Mouse (Mus musculus): Measurements from ENCODE around the gene Coro2b. TPM values are rescaled to one million over a fixed set of nuclear protein-coding genes. Genes with fewer than 3 reads are reported as not detected.
"Not testable (repeated sequence)": the region's sequence is repeated elsewhere in the genome, so short reads cannot be mapped to it uniquely, and the experiment has no call there.

Coro2b gene
- total RNA-seq, 4 experiments from 2014 or later, result 201 to 245 (median 216) TPM

GRCm38 (mm10) chr9:62474206-62474605, 62.6 kb downstream of the Coro2b start:
- no peak for DNase-seq (ENCODE audit: low spot score in 2 of 2)

DNA sequence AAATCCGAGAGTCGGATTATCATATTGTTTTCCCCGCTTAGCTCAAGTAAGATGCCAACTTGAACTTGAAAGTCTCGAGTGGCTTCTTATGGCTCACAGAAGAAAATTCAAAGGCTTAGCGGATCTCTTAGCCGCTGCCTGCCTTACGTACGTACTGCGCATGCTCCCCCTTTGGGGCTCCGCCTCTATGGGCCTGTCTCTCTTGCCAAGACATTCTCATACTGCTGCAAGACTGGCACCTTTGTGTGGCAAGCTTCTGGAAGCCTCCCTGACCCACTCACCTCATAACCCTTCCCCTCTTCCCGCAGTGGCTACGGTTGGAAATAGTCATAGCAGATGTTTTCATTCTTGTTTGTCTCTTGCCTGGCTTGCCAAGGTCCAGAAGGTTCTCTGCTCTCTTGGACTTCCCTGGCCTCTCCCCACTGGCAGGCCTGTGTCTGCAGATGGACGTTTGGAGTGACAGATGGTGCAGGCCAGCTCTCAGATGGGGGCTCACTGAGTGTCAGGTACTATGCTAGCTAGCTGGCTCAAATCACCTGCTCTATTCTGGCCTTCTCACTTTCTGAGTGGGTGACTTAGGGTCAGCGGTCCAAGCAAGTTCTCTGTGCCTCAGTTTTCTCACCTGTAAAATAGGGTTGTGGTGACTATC, 65.2 kb downstream of the Coro2b start:
- no peak for DNase-seq (ENCODE audit: low spot score in 2 of 2)

DNA sequence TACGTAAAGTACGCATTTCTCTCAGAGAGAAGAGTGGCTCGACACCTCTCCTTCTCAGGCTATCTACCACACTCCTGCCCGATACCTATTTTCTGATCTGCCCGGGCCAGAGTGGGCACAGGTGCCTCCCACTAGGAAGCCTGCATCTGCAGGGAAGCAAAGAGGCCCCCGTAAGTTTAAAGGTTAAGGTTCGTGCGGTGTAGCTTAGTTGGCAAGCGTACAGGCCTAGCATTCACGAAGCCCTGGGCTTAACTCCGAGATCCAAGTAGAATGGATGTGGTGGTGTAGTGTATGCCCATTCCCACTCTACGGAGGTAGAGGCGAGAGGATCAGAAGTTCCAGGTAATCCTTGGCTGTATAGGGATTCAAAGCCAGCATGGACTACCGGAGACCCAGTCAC, 65.8 kb downstream of the Coro2b start:
- no peak for DNase-seq (ENCODE audit: low spot score in 2 of 2)

DNA sequence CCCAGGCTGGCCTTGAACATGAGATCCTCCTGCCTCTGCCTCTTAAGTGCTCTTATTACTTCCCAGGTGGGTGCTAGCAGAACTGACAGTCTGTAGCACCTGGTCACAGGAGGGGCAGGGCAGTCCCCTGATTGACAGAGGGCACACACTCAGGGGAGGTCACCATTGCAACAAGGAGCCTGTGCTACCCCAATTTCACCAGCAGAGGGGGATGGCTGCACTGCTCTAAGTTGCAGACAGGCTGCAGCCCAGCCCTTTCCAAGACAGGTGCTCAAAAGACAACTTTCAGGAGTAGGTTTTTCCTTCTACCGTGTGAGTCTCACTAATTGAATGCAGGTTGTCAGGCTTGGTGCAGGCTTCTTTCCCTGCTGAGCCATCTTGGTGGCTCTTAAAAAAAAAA, 66.4 kb downstream of the Coro2b start:
- peak; percentile 74 to 84 for DNase-seq (ENCODE audit: low spot score in 2 of 2)

- DNase-seq (ENCODE audit: low spot score in 2 of 2), result no peak
Observed at GRCm38 (mm10) chr9:62469696-62470095, 67.1 kb downstream of the Coro2b start.

DNA sequence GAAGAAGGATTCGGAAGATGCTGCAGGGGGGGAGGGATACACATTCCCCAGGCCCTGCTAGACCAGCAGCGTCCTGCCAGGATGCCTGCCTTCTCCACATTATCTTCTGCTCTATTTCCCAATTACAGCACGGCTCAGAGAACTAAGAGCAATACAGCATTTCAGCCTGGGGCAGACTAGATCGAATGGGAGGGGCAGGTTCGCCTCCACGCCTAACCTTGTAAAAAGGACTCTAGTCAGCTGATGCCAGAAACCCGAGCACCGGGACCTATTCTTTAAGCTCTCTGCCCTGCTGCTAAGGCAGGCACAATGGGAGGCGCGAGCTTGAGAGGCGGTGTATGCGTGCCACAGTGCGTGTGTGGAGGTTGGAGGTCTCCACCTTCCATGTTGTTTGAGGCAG, 67.7 kb downstream of the Coro2b start:
- peak in 1 of 2 experiments; percentile 65 for DNase-seq (ENCODE audit: low spot score in 2 of 2)

DNA sequence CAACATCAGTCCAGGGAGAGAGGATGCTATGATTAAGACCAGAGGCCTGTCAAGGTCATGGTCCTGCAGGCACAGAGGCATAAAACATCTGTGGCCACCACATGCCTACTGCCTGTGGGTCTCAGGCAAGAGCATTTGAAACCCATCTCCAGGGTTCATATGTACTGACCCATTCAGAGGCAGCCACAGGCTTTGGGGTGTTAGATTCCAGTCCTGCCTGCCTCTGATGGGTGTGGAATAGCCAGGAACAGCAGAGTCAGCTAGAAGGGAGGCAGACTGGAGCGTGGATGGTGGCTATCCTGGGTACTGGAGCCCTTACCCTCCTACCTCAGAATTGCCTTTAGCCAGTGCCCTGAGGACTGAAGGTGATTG, 69.4 kb downstream of the Coro2b start:
- no peak for DNase-seq (ENCODE audit: low spot score in 2 of 2)

- DNase-seq (ENCODE audit: low spot score in 2 of 2), result no peak
Observed at GRCm38 (mm10) chr9:62466742-62467412, 70.0 kb downstream of the Coro2b start.

- no peak for DNase-seq (ENCODE audit: low spot score in 2 of 2)
Observed at GRCm38 (mm10) chr9:62466053-62466452, 70.8 kb downstream of the Coro2b start.

GRCm38 (mm10) chr9:62464727-62465126, 72.1 kb downstream of the Coro2b start:
- DNase-seq (ENCODE audit: low spot score in 2 of 2), result no peak

DNA sequence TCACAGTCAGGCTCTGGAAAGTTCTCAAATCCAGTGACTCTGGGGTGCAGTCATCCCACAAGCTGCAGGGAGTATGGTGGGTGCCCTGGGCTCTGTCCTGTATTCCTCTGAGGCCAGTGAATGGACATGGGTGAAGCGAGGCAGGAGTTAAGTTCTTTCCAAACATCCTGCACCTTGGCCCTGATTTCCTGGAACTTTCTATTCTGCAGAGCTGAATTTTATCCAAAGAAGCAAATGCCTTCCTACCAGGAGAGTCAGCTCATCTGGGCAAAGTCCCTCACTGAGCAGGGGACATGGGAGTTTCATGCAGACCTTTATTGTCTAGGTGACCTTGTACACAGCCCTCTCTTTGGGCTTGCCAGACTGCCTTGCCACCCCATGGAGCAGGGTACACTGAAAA, 75.1 kb downstream of the Coro2b start:
- DNase-seq (ENCODE audit: low spot score in 2 of 2), result no peak

DNA sequence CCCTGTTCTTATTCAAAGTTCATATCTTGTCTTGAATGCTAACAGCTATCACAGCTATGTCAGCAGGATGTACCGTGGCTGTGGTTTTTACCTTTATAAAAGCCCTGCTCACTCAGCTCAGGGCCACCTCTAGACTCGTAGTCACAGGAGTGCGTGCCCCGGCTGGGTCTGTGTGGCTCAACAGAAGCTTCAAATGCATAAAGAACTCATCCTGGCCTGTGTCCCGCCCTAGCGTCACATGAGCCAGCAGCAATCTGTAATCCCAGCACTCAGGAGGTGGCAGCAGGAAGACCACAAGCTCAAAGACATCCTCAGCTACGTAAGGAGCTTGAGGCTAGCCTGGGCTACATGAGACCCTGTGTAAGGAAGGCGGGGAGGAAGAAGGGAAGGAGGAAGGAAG, 75.7 kb downstream of the Coro2b start:
- DNase-seq (ENCODE audit: low spot score in 2 of 2), result no peak

DNA sequence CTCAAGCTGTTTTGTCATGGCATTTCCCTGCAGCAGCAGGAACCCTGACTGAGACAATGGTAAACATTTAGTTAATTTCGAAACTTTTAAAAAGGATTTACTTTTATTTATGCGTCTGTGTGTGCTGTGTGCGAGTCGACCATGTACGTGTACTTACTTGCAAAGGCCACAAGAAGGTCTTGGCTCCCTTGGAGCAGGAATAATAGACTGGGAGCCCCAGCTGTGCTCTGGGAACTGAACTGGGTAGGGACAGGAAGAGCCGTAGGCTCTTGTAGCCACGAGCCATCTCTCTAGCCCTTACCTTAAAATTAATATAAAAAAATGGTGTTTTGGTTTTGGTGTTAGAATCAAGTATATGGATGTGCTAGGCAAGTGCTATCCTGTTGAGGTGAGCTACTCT, 76.8 kb downstream of the Coro2b start:
- no peak for DNase-seq (ENCODE audit: low spot score in 2 of 2)

GRCm38 (mm10) chr9:62458457-62458856, 78.4 kb downstream of the Coro2b start:
- DNase-seq (ENCODE audit: low spot score in 2 of 2), result no peak

DNA sequence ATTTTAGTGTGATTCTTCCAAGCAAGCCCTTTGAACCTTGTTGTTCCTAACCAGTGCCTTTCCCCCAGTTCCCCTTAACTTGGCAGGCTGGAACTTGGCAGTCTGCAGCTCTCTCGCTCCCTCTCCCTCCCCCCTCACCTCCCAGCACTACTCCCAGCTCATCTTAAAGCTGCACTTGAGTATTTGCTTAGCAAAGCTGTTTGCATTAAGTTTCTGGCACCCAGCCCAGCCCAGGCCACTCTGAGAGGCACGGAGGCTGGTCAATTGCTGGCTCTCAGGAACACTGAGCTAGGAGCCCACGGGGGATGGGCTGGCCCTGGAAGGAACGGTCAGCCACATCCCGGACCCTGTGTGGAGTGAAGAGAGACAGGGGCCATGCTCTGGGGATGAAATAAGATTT, 80.8 kb downstream of the Coro2b start:
- no peak for DNase-seq (ENCODE audit: low spot score in 2 of 2)

GRCm38 (mm10) chr9:62455210-62455969, 81.5 kb downstream of the Coro2b start:
- no peak for DNase-seq (ENCODE audit: low spot score in 2 of 2)

DNA sequence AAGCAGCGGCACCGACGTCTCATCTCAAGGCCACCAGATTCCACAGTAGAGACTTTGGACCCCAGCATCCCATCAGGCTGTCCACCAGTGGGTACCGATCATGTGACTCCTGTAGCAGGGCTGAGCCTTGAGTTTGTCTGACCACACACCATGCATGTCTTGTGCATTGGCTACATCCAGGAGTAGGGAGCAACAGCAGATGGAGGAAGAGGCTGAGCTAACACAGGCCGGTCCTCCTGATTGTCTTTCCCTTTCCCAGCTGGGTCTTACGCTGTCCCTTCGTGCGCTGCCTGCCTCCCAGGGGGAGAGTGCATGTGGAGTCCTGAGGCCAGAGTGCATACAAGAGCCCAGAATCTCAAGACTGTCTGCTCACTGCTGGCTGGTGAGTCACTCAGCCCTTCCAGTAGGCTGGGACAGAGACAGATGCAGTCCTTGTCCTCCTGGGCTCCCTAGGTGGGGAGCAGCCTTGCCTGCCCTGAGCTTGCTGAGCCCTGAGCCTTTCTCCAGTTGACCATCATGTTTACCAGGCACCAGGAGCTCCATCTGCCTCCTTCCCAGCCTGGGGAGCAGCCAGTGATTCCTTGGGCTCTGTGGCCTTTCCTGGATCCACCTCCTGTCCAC, 84.4 kb downstream of the Coro2b start:
- DNase-seq (ENCODE audit: low spot score in 2 of 2), result no peak

GRCm38 (mm10) chr9:62451585-62452372, 85.1 kb downstream of the Coro2b start:
- no peak for DNase-seq (ENCODE audit: low spot score in 2 of 2)

- DNase-seq (ENCODE audit: low spot score in 2 of 2), result no peak
Observed at GRCm38 (mm10) chr9:62450862-62451261, 86.0 kb downstream of the Coro2b start.

DNA sequence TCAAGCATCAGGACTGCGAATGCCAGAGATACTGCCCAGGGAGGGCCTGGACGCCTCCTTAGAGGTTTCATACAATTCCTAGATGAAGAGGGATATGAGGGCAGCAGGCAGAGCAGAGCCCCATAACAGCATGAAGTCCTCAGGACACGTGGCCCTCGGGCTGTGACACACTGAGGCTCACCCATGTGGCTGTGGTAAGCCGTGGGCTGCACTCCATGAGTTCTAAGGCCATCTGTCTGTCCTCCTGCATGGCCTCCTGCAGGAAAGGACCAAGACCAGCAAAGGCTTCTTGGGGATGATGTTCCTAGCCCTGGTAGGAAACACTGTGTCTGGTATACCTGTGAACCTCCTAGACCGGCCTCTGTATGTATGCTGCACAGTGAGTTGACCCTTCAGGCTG, 86.5 kb downstream of the Coro2b start:
- DNase-seq (ENCODE audit: low spot score in 2 of 2), result no peak

DNA sequence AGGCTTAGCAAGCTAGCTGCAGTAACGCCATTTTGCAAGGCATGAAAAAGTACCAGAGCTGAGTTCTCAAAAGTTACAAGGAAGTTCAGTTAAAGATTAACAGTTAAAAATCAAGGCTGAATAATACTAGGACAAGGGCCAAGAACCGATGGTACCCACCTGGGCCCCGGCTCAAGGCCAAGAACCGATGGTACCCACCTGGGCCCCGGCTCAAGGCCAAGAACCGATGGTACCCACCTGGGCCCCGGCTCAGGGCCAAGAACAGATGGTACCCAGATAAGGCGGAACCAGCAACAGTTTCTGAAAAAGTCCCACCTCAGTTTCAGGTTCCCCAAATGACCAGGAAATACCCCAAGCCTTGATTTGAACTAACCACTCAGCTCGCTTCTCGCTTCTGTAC, 89.5 kb downstream of the Coro2b start:
- DNase-seq (ENCODE audit: low spot score in 2 of 2), result not testable (repeated sequence)

Data from layer of hippocampus, adult 8-10 months (tissue).